Mouse (Mus musculus): Measurements from ENCODE around the gene Tbcel.

Gene Tbcel

DNA sequence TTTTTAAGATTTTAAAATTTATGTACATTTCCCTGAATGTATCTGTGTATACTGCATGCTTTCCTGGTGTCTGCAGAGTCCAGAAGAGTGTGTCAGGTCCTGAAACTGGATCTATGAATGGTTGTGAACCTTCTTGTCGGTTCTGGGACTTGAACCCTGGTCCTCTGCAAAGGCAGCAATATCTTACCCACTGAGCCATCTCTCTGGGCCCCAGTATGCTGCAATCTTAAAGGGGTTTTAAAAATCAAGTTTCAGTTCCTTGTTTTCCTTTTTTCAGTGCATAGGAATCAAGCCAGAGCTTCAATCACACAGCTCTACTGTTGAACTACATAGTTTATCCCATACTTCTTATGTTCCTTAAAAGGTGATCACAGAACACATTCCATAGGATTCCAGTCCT lies 24.7 kb downstream of the Tbcel start:
- no peak for DNase-seq

DNA sequence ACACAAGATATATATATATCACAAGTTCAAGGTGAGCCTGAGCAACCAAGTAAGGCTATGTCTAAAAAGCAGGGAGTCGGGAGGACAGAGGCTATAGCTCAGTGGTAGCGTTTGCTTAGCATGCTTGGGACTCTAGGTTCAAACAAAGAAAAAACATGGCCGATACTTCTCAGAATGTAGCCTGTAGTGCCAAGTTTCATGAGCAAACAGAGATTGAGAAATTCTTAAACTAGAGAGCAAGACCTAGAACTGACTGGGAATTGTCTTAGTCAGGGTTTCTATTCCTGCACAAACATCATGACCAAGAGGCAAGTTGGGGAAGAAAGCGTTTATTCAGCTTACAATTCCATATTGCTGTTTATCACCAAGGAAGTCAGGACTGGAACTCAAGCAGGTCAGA lies 31.4 kb downstream of the Tbcel start:
- no peak for DNase-seq

DNA sequence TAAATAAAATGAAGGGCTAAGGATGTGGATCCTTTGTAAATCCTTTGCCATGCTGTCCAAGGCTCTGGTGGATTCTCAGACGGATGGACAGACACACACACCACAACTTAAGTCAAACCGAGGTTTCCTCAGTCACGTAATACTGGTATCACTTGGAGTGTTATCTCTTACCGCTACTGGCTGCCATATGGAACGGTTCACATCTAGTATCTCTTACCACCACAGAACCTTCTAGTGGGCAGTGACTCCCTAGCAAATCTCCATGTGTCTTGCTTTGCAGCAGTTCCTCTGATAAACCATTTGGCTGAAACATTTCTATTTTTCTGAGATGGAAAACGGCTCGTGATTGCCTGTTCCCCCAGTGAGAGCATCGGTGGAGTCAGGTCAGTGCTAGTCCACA lies 33.4 kb downstream of the Tbcel start:
- no peak for DNase-seq

DNA sequence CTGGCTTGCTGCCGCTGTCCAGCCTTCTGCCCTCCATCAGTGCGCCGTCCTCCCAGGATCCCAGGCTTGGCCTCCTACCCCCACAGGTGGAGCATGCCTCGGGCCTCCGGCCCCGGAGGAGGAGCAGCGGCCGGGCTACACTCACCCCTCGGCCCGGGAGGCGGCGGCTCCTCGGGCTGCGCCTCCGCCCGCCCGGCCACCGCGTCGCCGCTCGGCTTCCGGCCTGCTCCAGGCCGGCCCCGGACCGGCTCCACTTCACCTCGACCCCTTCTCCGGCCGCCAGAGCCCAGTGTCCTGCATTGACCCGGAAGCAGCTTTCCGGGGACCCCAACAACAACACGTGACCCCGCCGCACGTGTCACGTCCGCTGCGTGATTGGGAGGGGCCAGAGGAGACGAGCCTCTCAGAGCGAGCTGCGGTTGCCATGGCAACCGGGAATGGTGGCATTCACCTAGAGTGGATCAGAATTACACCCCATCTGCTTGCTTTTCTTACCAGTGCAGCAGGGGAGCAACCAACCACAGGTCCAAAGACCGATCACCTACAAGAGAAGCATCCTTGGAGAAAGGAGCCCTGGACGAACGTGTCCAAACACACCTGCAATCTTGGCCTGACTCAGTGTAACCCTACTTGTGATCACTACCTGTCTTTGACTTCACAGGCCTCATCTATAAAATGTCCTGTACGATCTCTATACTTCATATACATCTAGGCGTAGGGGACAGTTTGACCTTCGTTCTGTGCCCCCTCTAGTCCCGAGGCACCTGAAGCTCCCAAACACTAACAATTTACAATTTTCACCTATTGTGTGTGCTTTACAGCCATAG lies 35.5 kb downstream of the Tbcel start:
- peak; percentile 93 for DNase-seq

DNA sequence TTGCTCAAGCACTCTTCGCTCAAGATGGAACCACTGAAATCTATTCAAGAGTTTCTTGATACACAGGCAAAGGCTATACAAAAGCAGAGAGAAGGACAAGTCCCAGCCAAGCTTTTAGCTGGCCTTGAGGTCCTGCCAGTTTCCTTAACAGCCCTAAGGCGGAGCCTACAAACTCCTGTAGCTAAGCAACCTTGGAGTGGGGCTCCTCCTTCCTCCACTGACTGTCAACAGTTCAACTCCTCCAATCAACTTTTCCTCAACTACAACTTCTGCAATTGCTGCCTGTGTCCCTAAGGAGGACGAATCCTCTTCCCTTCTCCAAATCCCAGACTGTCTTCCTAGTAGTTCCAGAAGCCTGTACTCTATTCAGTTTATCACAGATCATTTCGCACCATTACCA lies 36.4 kb downstream of the Tbcel start:
- no peak for DNase-seq

DNA sequence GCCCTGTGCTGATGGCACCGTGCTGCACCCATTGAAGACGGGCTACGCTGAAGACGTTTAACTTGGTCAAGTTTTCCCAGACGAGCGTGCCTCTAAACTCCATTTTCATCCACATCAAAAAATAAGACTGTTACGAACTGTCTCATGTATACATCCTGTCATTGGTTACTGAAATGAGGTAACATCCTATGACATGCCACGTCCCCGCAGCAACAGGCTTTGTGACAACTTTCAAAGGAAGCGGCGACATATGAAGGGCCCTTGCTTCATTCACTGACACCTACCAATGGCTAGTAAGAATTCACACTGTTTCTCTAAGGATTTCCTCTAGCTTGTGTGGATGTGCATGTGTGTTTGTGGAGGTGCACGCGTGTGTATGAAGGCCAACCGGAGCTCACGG lies 38.3 kb downstream of the Tbcel start:
- peak; percentile 55 for DNase-seq

DNA sequence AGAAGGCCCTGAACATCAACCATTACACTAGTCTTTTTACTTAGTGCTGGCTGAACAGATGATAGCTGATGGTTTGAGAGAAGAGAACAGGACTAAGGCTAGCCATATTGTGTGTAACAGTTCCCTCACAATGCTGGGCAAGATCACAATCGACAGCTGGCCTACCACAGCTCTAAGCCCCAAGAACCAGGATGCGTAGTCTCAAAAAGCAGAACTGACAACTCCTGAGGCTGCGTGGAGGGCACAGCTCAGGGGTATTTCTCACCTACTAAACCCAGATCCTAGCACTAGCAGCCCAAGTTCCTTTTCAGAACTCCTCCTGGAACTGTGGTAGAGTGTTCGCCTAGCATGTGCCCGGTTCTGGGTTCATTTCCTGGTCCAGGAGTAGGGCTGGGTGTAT lies 39.2 kb downstream of the Tbcel start:
- peak; percentile 41 for DNase-seq

DNA sequence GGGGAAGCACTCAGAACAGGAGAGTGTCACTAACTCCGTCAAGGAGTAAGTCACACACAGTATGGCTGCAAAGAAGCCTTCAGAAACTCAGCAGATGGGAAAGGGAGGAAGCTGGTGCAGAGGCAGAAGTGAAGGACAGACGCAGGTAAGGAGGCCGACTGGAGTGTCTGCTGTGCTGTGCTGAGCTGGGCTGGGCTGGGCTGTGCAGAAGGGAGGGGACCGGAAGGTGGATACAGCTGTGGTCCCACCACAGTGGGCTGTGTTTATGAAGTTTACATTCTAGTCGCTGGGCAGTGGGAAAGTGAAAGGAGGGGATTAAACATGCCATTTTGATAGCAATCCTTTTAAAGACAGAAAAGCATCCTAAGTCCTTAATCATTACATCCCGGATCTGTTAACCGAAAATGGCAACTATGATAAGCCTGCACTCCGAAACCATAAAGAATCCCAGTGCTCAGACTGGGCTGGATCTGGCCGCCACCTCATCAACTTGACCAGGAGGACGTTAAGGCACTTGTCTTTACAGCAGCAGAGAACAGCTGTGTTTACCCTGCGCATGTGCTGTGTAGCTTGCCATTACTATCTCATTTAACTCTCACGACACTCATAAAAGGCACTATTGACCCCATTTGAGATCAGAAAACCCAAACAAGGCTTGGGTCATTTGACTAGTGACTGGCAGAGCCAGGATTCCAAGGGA lies 40.3 kb downstream of the Tbcel start:
- peak; percentile 70 for DNase-seq

DNA sequence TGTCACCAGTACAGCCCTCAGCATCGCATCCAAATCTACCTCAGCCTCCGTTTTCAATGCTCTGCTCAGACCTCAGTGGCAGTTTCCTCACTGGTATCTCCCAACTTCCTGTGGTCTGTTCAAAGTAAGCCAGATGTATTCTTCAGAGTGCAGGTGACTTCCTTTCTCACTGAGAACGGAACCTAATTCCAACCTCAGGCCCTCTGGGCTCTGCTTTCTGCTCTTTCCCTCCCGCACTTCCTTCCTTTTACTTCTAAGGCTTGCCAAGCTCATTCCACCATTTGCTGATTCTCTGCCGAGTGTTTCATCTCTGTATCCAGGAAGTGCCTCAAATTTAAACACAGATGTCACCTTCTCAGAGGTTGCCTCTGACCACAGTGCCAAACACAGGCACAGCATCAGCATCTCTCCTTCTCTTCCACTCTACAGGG lies 41.9 kb downstream of the Tbcel start:
- peak; percentile 68 for DNase-seq

DNA sequence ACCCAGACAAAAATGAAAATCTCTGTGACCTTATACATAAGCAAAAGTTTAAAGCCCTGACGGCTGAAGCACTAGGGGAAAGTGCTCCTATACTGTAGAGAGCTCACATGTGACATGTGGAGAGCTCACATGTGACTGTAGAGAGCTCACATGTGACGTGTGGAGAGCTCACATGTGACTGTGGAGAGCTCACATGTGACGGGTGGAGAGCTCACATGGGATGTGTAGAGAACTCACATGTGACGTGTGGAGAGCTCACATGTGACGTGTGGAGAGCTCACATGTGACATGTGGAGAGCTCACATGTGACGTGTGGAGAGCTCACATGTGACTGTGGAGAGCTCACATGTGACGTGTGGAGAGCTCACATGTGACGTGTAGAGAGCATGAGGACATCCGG lies 43.4 kb downstream of the Tbcel start:
- DNase-seq, result no peak

DNA sequence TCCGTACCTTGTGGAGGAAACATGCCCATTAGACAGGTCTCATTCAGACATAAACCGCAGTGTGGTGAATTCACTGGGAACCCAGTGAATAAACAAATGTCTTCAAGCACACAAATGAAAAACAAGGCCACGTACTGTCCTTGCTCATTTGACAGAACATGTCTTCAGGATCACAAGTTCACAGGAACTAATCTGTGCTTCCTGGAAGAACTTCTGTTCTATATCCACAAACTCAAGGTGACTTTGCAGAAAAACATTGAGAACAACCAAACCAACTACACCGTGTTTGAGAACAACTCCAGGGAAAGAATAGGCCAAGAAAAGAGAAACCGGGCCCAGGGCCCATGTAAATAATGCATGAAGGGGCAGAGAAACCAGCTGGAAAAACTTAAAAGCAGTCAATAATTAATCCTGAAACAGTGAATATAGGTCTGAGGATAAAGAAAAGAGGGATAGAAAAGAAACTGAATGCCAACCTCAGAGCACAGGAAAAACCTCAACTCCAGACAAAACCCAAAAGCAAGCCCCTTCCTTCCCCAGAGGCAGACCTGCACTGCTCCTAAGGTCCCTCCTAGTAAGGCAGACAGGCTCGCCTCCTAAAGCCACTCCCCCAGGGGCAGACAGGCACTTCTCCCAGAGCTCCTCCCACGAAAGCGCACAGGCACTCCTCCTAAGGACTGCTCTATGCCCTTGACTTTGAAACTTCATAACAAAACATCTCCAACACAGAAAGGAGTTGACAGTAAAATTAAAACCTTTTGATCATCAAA lies 44.2 kb downstream of the Tbcel start:
- DNase-seq, result peak; percentile 72

DNA sequence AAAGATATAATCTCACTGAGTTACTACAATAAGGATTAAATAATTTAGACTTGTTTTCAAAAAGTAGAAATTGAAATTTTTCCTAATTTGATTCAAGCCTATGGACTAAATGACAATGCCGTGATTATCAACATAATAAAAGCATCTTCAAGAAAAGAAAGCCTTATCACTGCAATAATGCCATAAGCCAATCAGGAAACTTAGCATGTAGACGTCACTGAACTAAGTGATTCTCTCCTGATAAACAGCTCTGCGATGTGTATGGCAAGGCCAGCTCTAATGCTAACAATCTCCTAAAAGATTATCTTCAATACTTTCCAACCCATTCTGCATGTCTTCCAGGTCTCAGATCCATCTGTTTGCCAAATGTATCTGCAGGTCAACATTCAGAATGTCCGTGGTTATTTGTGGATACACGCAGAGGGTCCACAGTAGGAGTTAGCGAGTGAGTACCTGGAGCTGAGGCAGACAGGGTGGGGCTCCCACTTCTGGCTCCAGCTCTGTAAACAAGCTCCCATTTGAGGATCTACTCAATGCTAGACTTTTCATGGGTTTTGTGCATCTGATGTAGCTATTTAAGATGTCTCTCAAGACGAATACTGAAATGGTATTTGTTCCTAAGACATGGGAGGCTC lies 44.9 kb downstream of the Tbcel start:
- DNase-seq, result no peak

DNA sequence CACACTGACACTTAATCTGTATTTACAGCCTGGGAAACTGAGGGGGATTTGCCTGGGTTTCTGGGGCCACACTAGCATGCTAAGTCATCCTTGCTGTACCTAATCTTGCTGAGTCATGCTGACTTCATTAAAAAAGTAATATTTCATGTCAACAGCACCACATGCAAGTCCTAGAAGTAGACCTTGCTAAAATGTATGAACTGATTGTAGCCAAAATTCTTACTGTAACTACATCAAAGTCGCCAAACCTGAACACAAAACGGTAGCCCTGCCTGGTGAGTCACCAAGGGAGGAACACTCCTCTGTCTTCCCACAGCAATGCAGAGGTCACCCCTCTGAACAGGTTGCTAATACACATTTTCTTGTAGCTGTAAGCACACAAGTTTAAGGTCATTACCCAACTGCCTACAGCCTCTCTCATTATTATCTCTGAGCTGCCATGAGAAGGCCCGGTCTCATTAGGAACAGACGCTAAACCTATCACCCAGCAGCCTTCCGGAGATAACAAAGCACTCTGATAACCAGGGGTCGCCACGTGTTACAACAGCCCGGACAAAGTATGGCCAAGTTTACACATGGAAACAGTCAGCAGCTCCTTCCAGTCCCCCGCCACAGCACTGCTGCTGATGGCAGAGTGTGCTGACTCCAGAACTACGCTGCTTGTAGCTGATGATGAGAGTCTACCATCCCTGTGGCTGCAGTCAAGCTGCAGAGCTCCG lies 46.1 kb downstream of the Tbcel start:
- no peak for DNase-seq

DNA sequence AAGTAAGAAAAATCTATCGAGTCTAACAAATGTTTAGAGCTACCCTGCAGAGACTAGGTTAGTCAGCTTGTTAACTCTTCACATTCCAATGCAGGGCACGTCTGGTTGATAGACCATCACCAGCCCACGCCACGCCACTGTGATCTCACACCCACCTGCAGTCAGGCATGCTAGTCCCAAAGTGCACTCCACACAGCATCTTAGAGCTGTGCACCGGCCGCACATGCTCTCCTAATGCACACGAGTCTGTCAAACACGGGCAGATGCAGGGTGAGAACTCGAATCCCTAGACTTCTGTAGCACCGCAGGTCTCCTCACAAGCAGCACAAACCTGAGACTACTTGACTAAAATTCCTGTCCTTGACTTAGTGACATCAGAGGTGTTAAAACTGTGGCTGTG lies 47.3 kb downstream of the Tbcel start:
- DNase-seq, result no peak

DNA sequence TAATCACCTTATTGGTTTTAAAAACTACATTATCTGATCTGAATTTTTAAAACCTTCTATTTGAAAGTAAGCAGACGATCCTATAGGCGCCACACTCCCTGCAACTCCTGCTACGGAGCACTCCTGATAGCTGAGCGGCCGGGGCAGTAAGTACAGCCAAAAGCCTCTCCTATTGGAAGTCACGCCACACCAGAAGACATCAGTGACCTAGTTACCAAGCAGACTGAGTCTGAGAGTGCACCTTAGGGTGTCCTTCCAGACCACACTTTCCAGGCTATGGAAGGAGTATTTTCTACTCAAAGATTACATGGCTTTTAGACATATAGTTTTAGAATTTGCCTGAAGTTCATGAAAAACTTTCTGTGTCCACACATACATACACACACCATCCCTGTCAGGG lies 47.9 kb downstream of the Tbcel start:
- DNase-seq, result no peak

DNA sequence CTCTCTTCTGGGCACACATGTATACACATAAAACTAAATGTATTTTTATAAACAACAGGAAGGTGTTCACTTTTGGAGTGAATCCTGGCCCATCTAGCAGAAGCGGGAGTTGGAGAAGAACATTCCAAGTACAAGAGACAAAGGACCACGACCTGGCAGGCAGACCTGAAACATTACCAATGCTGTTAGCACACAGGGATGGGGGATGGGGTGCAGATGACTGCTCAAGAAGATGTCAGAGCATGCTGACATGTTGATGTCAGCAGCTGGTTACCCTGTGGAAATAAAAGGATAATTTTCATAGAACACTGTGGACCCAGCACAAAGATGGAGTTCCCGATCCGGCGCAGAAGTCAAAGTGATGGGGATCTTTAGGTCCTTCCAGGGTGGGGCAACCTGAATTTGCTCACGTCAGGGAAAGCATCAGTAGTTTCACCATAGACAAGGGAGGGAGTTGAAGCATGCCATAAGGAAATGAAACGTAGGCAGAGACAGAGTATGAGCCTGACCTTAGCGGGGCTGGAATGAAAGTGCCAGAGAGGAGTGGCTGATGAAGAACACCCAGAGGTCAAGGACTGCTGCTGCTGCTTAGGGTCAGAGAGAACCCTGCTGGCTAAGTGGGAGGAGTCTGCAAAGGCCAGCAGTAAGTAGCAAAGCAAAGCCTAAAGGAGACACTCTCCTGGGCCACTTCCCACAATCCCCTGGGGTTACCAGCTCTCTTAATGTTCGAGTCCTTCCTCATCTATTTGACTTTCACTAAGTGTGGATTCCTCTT lies 48.7 kb downstream of the Tbcel start:
- no peak for DNase-seq

DNA sequence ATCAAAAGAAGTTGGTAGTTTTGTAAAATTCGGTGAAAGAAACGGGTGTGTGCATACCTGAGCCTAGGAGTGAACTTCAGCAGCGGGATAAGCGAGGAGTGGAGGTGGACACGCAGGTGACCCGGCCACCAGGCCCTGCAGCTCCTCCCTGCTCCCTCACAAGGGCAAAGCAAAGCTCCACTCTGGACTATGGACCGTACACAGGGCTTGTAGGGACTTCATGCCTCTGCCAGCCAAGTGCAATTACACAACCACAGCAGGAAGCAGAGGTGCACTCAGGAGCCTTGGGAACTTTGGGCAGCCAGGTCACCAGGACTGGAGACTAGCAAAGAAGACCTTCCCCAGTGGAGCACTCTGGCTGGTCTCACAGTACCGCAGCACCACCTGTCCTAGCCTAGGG lies 50.1 kb downstream of the Tbcel start:
- DNase-seq, result no peak

DNA sequence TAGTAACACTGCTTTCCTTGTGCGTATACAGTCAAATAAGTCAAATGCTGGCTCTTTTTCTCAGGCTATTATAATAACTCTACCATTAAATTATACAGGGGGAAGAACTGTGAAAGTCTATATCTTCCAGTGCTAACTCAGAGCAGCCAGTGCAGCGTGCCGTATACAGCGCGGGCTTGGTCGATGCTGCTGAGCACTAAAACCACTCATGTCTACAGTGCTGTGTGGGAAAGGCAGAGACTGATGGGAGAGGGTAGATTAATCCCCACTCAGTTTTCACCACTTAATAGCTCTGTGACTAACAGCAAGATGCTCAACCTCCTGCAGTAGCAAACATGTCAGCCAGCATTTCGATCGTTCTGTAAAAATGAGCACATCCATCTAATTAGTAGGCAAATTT lies 53.2 kb downstream of the Tbcel start:
- no peak for DNase-seq

DNA sequence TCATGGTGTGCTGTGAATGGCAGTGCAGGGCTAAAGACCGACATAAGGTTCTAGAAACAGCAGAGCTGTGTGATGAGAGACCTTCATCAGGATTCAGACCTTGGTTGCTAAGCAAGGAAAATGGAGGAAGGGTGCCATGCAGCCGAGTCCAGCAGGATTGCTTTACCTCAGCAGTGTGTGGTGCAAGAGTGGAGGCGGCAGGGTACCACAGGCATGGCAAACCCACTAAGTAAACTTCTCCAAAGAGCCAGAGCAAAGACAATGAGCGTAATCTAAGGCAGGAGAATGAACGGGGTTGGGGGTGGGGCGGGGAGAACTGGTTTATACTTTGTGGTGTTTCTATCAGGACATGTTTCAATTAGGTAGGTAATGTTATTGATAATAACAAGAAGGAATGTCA lies 58.6 kb downstream of the Tbcel start:
- DNase-seq, result no peak

DNA sequence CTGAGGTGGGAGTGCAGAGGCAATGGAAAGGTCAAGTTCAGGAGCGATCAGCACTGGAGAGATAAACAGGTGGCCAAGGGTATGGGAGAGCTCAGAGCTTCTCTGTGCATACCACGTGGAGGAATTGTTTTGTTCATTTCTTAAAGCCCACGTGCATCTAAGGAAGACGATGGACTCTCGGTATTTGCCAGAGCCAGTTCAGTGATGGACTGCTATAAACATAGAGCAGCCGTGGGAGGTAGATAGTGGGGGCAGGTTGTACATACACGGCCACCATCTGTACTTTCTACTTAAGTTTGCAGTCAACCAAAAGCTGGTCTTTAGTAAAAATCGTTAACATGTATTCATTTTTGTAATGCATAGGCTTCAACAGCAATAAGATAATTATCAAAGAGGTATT lies 65.5 kb downstream of the Tbcel start:
- no peak for DNase-seq

DNA sequence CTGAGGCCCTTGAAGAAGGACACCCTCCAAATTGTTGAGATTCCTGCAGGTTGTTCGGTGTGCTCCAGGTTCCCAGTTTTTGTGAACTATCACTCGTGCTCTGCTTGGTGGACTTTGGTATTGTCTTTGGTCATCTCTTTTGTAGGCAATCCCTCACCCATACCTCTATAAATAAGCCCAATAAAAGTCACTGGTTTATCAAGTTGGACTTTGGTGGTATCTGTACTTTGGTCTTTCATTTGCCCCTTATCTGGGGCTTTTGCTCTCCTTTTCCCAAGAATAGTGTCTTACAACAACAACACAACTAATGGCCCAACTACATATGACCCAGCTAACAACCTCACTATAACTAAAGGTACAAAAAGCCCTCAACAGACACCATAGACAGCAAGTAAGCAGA lies 66.4 kb downstream of the Tbcel start:
- DNase-seq, result no peak

DNA sequence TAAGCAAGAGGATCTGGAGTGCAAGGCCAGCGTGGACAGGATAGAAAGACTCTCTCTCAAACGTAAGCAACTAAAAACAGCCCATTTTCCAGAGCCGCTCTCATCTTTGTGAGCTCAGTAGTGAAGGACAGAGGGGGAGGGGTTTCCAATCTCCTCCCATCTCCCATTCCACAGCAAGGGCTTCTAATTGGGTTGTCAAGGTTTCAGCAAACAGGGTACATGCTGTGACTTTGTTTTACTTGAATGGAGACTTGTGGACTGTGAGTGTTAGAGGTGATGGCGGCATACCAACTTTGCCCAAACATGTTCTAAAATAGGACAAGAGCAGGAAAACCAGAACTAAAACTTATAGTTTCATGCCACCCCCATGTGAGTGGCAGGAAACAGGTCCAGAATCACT lies 68.2 kb downstream of the Tbcel start:
- no peak for DNase-seq

Measured in thymus, postnatal 4 days (tissue).